Mouse (Mus musculus) G1E (cell line): ENCODE measurements around the gene Olfr1173. TPM values are rescaled to one million over a fixed set of nuclear protein-coding genes. Genes with fewer than 3 reads are reported as not detected.

ENCODE experiments used
- ATAC-seq: 2 replicates; pipeline ENCODE4 v1.8.0; 2016; ENCODE audit warnings: mild to moderate bottlenecking; ENCODE audit not compliant: insufficient number of reproducible peaks, poor library complexity, low FRiP score, severe bottlenecking; ENCODE audit errors: extremely low read depth
- DNase-seq: peaks from one replicate; pipeline ENCODE4 v3.0.0; 2012; ENCODE audit warnings: low spot score
- H3K27me3 ChIP-seq: 2 replicates; pipeline ENCODE4 v1.6.1; 2012; ENCODE audit warnings: mild to moderate bottlenecking, low read length, inconsistent platforms; ENCODE audit not compliant: insufficient read depth
- H3K36me3 ChIP-seq: replicated peaks from 2 replicates; pipeline ENCODE3; 2012; ENCODE audit warnings: mild to moderate bottlenecking, inconsistent platforms
- H3K4me1 ChIP-seq: 2 replicates; pipeline ENCODE4 v1.6.1; 2012; ENCODE audit warnings: low read depth, low read length, inconsistent platforms, mixed read lengths; ENCODE audit not compliant: insufficient read depth
- H3K4me3 ChIP-seq: 2 replicates; pipeline ENCODE4 v1.5.1; 2012; ENCODE audit warnings: low read depth, mild to moderate bottlenecking, inconsistent platforms, low read length, moderate library complexity, mixed read lengths
- H3K9me3 ChIP-seq: replicated peaks from 2 replicates; pipeline ENCODE4 v1.6.1; 2012; ENCODE audit warnings: inconsistent platforms
- CTCF ChIP-seq: IDR thresholded peaks from 2 replicates; pipeline ENCODE4 v1.5.1; 2012; ENCODE audit warnings: low read depth, low read length, inconsistent platforms, mixed read lengths
- GATA1 ChIP-seq: IDR thresholded peaks from 2 replicates; pipeline ENCODE4 v1.6.1; 2012; ENCODE audit warnings: borderline replicate concordance, low read length, inconsistent platforms, mixed read lengths
- GATA2 ChIP-seq: IDR thresholded peaks from 2 replicates; pipeline ENCODE4 v1.6.1; 2012; ENCODE audit warnings: low read depth, low read length, inconsistent platforms, borderline replicate concordance
- POLR2AphosphoS5 ChIP-seq: IDR thresholded peaks from 2 replicates; pipeline ENCODE4 v1.6.1; 2012; ENCODE audit warnings: low read depth, low read length, inconsistent platforms; ENCODE audit not compliant: insufficient replicate concordance
- TAL1 ChIP-seq: conservative IDR thresholded peaks from 2 replicates; pipeline ENCODE4 v1.6.1; 2012; ENCODE audit warnings: low read depth, low read length, inconsistent platforms, mixed read lengths
- polyA plus RNA-seq: library from polyadenylated mRNA; stranded (reverse); fragments of >175 nt; gene quantifications from 2 replicates; pipeline ENCODE4 v1.2.3, GENCODE M21; 2012
- total RNA-seq, 2 experiments: library from RNA; stranded (forward) in 1 of 2; stranded (reverse) in 1 of 2; fragments of 200-1000 nt in 1 of 2; fragments of >200 nt in 1 of 2; fragmentation: Nextera tagmentation in 1 of 2; gene quantifications; 2 replicates each; pipeline ENCODE4 v1.2.3; 2014 to 2017

Olfr1173 gene
- total RNA-seq (2014; fragmentation: Nextera tagmentation) (not detected in 2 replicates), total RNA-seq (2017) (0.12 TPM in 1 of 2 replicates, not detected in the other), polyA plus RNA-seq (not detected in 2 replicates)

DNA sequence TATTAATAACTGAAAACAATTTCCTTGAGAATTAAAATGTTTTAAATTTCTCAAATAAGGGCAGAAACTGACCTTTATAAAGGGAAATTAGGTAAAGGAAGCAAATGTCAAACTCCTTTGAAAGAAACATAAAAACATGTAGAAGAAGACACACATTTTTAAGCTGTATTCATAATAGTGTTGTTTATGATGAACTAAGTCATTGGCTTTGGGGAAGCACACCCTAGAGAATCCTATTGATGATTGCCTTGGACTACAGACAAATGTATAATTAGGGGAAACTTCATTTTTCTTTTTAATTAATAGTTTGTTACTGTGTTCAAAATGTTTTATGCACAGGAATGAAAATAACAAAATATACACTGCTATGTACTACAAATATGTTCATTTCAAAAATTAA, at the start of gene Olfr1173:
Gene Olfr1173 (minus strand): TSS at position 101 of the 400 bp plus-strand sequence.
- Histone ChIP-seq H3K27me3 (no peaks in the 10 kb centered on the region), H3K36me3 (no peaks in the 10 kb centered on the region), H3K9me3 (no peaks in the 10 kb centered on the region), H3K4me1 (no peaks in the 10 kb centered on the region), H3K4me3 (no peak within 1 kb of the TSS)
- no peak for ATAC-seq
- no peak for DNase-seq
- TF ChIP-seq POLR2AphosphoS5 (no peak), GATA1 (no peak), CTCF (no peak), GATA2 (no peak), TAL1 (no peak)

DNA sequence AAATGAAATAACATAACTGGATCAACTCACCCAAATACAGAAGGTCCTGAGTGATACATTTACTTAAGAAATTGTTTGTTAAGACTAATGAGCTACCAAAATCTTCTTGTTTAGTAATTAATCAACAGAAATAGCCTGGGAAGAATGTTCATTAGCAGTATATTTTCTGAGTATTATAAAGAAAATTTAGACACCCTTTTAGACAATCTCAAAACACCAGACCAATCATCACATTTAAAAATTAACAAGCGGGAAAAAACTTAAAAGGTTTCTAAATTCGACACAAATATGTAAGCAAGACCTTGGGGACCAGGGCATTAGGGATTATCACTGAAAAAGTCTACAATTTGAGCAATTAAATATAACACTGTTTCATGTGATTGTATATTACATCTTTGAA, 47.4 kb upstream of the Olfr1173 start, which contains the start of gene Olfr1175-ps:
Gene Olfr1175-ps (minus strand): TSS at position 101 of the 400 bp plus-strand sequence.
- ATAC-seq (no peak), DNase-seq (no peak)
- no peaks in the 10 kb centered on the region for H3K9me3 ChIP-seq
- H3K27me3 ChIP-seq, result no peaks in the 10 kb centered on the region
- H3K36me3 ChIP-seq, result no peaks in the 10 kb centered on the region
- TF ChIP-seq CTCF, result no peak
- TF ChIP-seq TAL1, result no peak
- no peak for TF ChIP-seq GATA1
- no peak for TF ChIP-seq POLR2AphosphoS5
- TF ChIP-seq GATA2, result no peak
- H3K4me3 ChIP-seq, result no peak within 1 kb of the TSS
- no peaks in the 10 kb centered on the region for H3K4me1 ChIP-seq

DNA sequence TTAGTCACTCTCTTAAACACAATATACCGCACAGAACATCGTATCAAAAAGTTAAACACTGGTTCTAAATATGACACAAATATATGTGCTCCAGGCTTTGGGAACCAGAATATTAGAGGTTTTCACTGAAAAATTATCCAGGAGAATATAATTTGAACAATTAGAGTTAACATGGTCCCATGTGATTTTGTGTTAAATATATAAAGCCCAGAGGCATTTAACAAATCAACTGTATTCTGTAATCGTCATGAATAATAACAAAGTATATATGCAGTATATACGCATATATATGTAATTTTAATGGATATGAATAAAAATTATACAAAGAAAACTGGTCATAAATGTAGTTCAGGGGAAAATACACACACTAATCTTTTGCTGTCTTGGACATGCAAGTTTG, 35.4 kb upstream of the Olfr1173 start, which contains the start of gene Olfr1174-ps:
Gene Olfr1174-ps (minus strand): TSS at position 101 of the 400 bp plus-strand sequence.
- H3K9me3 ChIP-seq, result no peaks in the 10 kb centered on the region
- no peak for TF ChIP-seq TAL1
- TF ChIP-seq GATA1, result no peak
- TF ChIP-seq POLR2AphosphoS5, result no peak
- TF ChIP-seq CTCF, result no peak
- no peak for TF ChIP-seq GATA2
- no peaks in the 10 kb centered on the region for H3K36me3 ChIP-seq
- H3K4me3 ChIP-seq, result no peak within 1 kb of the TSS
- DNase-seq, result no peak
- no peak for ATAC-seq
- no peaks in the 10 kb centered on the region for H3K27me3 ChIP-seq
- H3K4me1 ChIP-seq, result no peaks in the 10 kb centered on the region

- H3K27me3 ChIP-seq, result no peaks in the 10 kb centered on the region
- no peaks in the 10 kb centered on the region for H3K36me3 ChIP-seq
- H3K4me1 ChIP-seq, result no peaks in the 10 kb centered on the region
- TF ChIP-seq GATA2 (no peak), CTCF (no peak), TAL1 (no peak), GATA1 (no peak), POLR2AphosphoS5 (no peak)
- DNase-seq (no peak), ATAC-seq (no peak)
- no peaks in the 10 kb centered on the region for H3K9me3 ChIP-seq
- no peak within 1 kb of the TSS for H3K4me3 ChIP-seq
Observed at GRCm38 (mm10) chr2:88228234-88228633, 51.4 kb downstream of the Olfr1173 start, which contains the start of gene Olfr1170. Gene Olfr1170 (minus strand): TSS chr2:88228334.

Other genes with a start within 250 kb of the Olfr1173 start
Only the 20 nearest of the 21 such genes appear.
- not detected in 2 replicates for gene Olfr1162, start 228.7 kb downstream of the Olfr1173 start, total RNA-seq (2014; fragmentation: Nextera tagmentation)
- 0.06 TPM in 1 of 2 replicates, not detected in the other for gene Olfr1162, start 228.7 kb downstream of the Olfr1173 start, total RNA-seq (2017)
- gene Olfr1162, start 228.7 kb downstream of the Olfr1173 start, polyA plus RNA-seq, result not detected in 2 replicates
- not detected in 2 replicates for gene Olfr1163, start 208.0 kb downstream of the Olfr1173 start, total RNA-seq (2014; fragmentation: Nextera tagmentation)
- gene Olfr1163, start 208.0 kb downstream of the Olfr1173 start, total RNA-seq (2017), result 0.12 TPM in 1 of 2 replicates, not detected in the other
- gene Olfr1163, start 208.0 kb downstream of the Olfr1173 start, polyA plus RNA-seq, result not detected in 2 replicates
- gene Olfr1164, start 185.9 kb downstream of the Olfr1173 start, total RNA-seq (2014; fragmentation: Nextera tagmentation), result not detected in 2 replicates
- not detected in 2 replicates for gene Olfr1164, start 185.9 kb downstream of the Olfr1173 start, total RNA-seq (2017)
- not detected in 2 replicates for gene Olfr1164, start 185.9 kb downstream of the Olfr1173 start, polyA plus RNA-seq
- not detected in 2 replicates for gene Olfr1166, start 151.6 kb downstream of the Olfr1173 start, total RNA-seq (2014; fragmentation: Nextera tagmentation)
- gene Olfr1166, start 151.6 kb downstream of the Olfr1173 start, total RNA-seq (2017), result 0.05 TPM in 1 of 2 replicates, not detected in the other
- not detected in 2 replicates for gene Olfr1166, start 151.6 kb downstream of the Olfr1173 start, polyA plus RNA-seq
- not detected in 2 replicates for gene Olfr1167, start 124.7 kb downstream of the Olfr1173 start, total RNA-seq (2014; fragmentation: Nextera tagmentation)
- gene Olfr1167, start 124.7 kb downstream of the Olfr1173 start, total RNA-seq (2017), result 0.16 TPM in 1 of 2 replicates, not detected in the other
- not detected in 2 replicates for gene Olfr1167, start 124.7 kb downstream of the Olfr1173 start, polyA plus RNA-seq
- not detected in 2 replicates for gene Olfr1168, start 98.0 kb downstream of the Olfr1173 start, total RNA-seq (2014; fragmentation: Nextera tagmentation)
- 0.11 TPM in 1 of 2 replicates, not detected in the other for gene Olfr1168, start 98.0 kb downstream of the Olfr1173 start, total RNA-seq (2017)
- gene Olfr1168, start 98.0 kb downstream of the Olfr1173 start, polyA plus RNA-seq, result not detected in 2 replicates
- gene Olfr1170, start 51.5 kb downstream of the Olfr1173 start, total RNA-seq (2014; fragmentation: Nextera tagmentation), result not detected in 2 replicates
- gene Olfr1170, start 51.5 kb downstream of the Olfr1173 start, total RNA-seq (2017), result not detected in 2 replicates
- not detected in 2 replicates for gene Olfr1170, start 51.5 kb downstream of the Olfr1173 start, polyA plus RNA-seq
- not detected in 2 replicates for gene Olfr1174-ps, start 35.3 kb upstream of the Olfr1173 start, total RNA-seq (2014; fragmentation: Nextera tagmentation)
- 0.06 and 0.16 TPM in 2 replicates for gene Olfr1174-ps, start 35.3 kb upstream of the Olfr1173 start, total RNA-seq (2017)
- not detected in 2 replicates for gene Olfr1174-ps, start 35.3 kb upstream of the Olfr1173 start, polyA plus RNA-seq
- gene Olfr1175-ps, start 47.3 kb upstream of the Olfr1173 start, total RNA-seq (2014; fragmentation: Nextera tagmentation), result not detected in 2 replicates
- 0.11 and 0.12 TPM in 2 replicates for gene Olfr1175-ps, start 47.3 kb upstream of the Olfr1173 start, total RNA-seq (2017)
- not detected in 2 replicates for gene Olfr1175-ps, start 47.3 kb upstream of the Olfr1173 start, polyA plus RNA-seq
- gene Olfr1176, start 56.8 kb upstream of the Olfr1173 start, total RNA-seq (2014; fragmentation: Nextera tagmentation), result not detected in 2 replicates
- not detected in 2 replicates for gene Olfr1176, start 56.8 kb upstream of the Olfr1173 start, total RNA-seq (2017)
- gene Olfr1176, start 56.8 kb upstream of the Olfr1173 start, polyA plus RNA-seq, result not detected in 2 replicates
- gene Olfr1177-ps, start 66.6 kb upstream of the Olfr1173 start, total RNA-seq (2014; fragmentation: Nextera tagmentation), result not detected in 2 replicates
- gene Olfr1177-ps, start 66.6 kb upstream of the Olfr1173 start, total RNA-seq (2017), result 0.05 TPM in 1 of 2 replicates, not detected in the other
- gene Olfr1177-ps, start 66.6 kb upstream of the Olfr1173 start, polyA plus RNA-seq, result not detected in 2 replicates
- gene Olfr1178, start 107.2 kb upstream of the Olfr1173 start, total RNA-seq (2014; fragmentation: Nextera tagmentation), result not detected in 2 replicates
- 0.06 and 0.49 TPM in 2 replicates for gene Olfr1178, start 107.2 kb upstream of the Olfr1173 start, total RNA-seq (2017)
- not detected in 2 replicates for gene Olfr1178, start 107.2 kb upstream of the Olfr1173 start, polyA plus RNA-seq
- gene Olfr1179, start 126.6 kb upstream of the Olfr1173 start, total RNA-seq (2014; fragmentation: Nextera tagmentation), result not detected in 2 replicates
- gene Olfr1179, start 126.6 kb upstream of the Olfr1173 start, total RNA-seq (2017), result 0.16 TPM in 1 of 2 replicates, not detected in the other
- not detected in 2 replicates for gene Olfr1179, start 126.6 kb upstream of the Olfr1173 start, polyA plus RNA-seq
- gene Olfr1180, start 139.3 kb upstream of the Olfr1173 start, total RNA-seq (2014; fragmentation: Nextera tagmentation), result not detected in 2 replicates
- 0.11 TPM in 1 of 2 replicates, not detected in the other for gene Olfr1180, start 139.3 kb upstream of the Olfr1173 start, total RNA-seq (2017)
- not detected in 2 replicates for gene Olfr1180, start 139.3 kb upstream of the Olfr1173 start, polyA plus RNA-seq
- not detected in 2 replicates for gene Olfr1181, start 146.3 kb upstream of the Olfr1173 start, total RNA-seq (2014; fragmentation: Nextera tagmentation)
- gene Olfr1181, start 146.3 kb upstream of the Olfr1173 start, total RNA-seq (2017), result 0.33 TPM in 1 of 2 replicates, not detected in the other
- gene Olfr1181, start 146.3 kb upstream of the Olfr1173 start, polyA plus RNA-seq, result not detected in 2 replicates
- gene Gm13757, start 169.3 kb upstream of the Olfr1173 start, total RNA-seq (2014; fragmentation: Nextera tagmentation), result not detected in 2 replicates
- gene Gm13757, start 169.3 kb upstream of the Olfr1173 start, total RNA-seq (2017), result 0.05 TPM in 1 of 2 replicates, not detected in the other
- gene Gm13757, start 169.3 kb upstream of the Olfr1173 start, polyA plus RNA-seq, result not detected in 2 replicates
- gene Olfr1183, start 175.0 kb upstream of the Olfr1173 start, total RNA-seq (2014; fragmentation: Nextera tagmentation), result not detected in 2 replicates
- under 0.01 and 0.06 TPM in 2 replicates for gene Olfr1183, start 175.0 kb upstream of the Olfr1173 start, total RNA-seq (2017)
- gene Olfr1183, start 175.0 kb upstream of the Olfr1173 start, polyA plus RNA-seq, result not detected in 2 replicates
- gene Olfr1184, start 203.7 kb upstream of the Olfr1173 start, total RNA-seq (2014; fragmentation: Nextera tagmentation), result not detected in 2 replicates
- gene Olfr1184, start 203.7 kb upstream of the Olfr1173 start, total RNA-seq (2017), result not detected in 2 replicates
- gene Olfr1184, start 203.7 kb upstream of the Olfr1173 start, polyA plus RNA-seq, result not detected in 2 replicates
- not detected in 2 replicates for gene Olfr1185-ps1, start 213.4 kb upstream of the Olfr1173 start, total RNA-seq (2014; fragmentation: Nextera tagmentation)
- 0.05 and 0.06 TPM in 2 replicates for gene Olfr1185-ps1, start 213.4 kb upstream of the Olfr1173 start, total RNA-seq (2017)
- gene Olfr1185-ps1, start 213.4 kb upstream of the Olfr1173 start, polyA plus RNA-seq, result not detected in 2 replicates
- not detected in 2 replicates for gene Olfr1186, start 238.7 kb upstream of the Olfr1173 start, total RNA-seq (2014; fragmentation: Nextera tagmentation)
- gene Olfr1186, start 238.7 kb upstream of the Olfr1173 start, total RNA-seq (2017), result 0.27 TPM in 1 of 2 replicates, not detected in the other
- gene Olfr1186, start 238.7 kb upstream of the Olfr1173 start, polyA plus RNA-seq, result not detected in 2 replicates